ENCODE assay signal across 7 mouse cellular contexts in the genomic region with DNA sequence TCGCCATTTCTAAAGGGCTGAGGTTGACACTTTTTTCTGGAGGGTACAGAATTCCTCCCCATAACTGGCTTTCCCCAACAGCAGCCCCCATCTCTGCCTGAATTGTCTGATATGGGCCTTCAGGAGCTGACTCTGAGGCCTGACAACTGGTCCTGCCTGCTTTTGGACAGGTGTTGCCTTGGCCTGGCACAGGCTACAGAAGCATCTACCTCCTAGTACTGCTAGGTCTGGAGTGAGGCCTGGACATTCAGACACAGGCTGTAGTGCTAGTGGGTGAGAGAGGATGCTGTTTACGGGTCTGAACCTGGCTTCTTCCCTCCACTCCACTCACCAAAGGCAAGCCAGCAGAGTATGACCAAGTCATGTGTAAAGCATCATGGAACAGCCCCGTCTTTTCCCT. TPM values are rescaled to one million over a fixed set of nuclear protein-coding genes. Genes with fewer than 3 reads are reported as not detected.
DNase-seq lines count a peak whose midpoint lies in the region; ATAC-seq and TF ChIP-seq lines count a peak whose summit lies in the region.

No protein-coding gene starts in this region.

- H3K9me3 ChIP-seq in lung, postnatal 0 days (ENCODE audit: low read length), result no peaks in the 10 kb centered on the region
- no peaks in the 10 kb centered on the region for H3K9me3 ChIP-seq in hindbrain, embryonic 12.5 days (replicated peaks)
- H3K9me3 ChIP-seq in liver, embryonic 13.5 days (replicated peaks), result no peaks in the 10 kb centered on the region

- H3K27me3 ChIP-seq in lung, postnatal 0 days (replicated peaks; ENCODE audit: insufficient read depth, low read length), result no peaks in the 10 kb centered on the region
- no peaks in the 10 kb centered on the region for H3K27me3 ChIP-seq in hindbrain, embryonic 12.5 days
- 0 out of 2 replicates have a peak, but pooled peaks cover 6% of the 10 kb centered on the region for H3K27me3 ChIP-seq in liver, embryonic 13.5 days
- no peaks in the 10 kb centered on the region for H3K27me3 ChIP-seq in cerebellum, adult 2 months (ENCODE audit: control insufficient read depth, insufficient read depth, low read length)

- no peak overlapping the region for H3K9ac ChIP-seq in lung, postnatal 0 days (replicated peaks; ENCODE audit: low read depth)
- H3K9ac ChIP-seq in hindbrain, embryonic 12.5 days, result peak overlapping the region; percentile 36; the same call in 1 of the 2 replicates
- no peak overlapping the region for H3K9ac ChIP-seq in liver, embryonic 13.5 days

- no peak for DNase-seq in lung, postnatal 0 days (ENCODE audit: low spot score)
- no peak for DNase-seq in lung, postnatal 14 days
- no peak for DNase-seq in liver, embryonic 13.5 days
- DNase-seq in cerebellum, adult 2 months, result no peak
- no peak for DNase-seq in gastrocnemius, postnatal 4 days (ENCODE audit: low spot score in 2 of 2)
- DNase-seq in ovary, postnatal 14 days (ENCODE audit: low spot score), result no peak

- TF ChIP-seq CTCF in lung, postnatal 0 days (IDR thresholded peaks at IDR 0.05), result no peak
- TF ChIP-seq CTCF in cerebellum, adult 2 months (IDR thresholded peaks at IDR 0.05; ENCODE audit: borderline replicate concordance, insufficient read depth, low read depth, low read length), result no peak

- ATAC-seq in lung, postnatal 0 days, result no peak
- ATAC-seq in hindbrain, embryonic 12.5 days (ENCODE audit: low FRiP score), result no peak
- ATAC-seq in liver, embryonic 13.5 days (ENCODE audit: low read depth), result no peak

- WGBS in lung, postnatal 0 days, result 62% methylated on average over 3 of the region's 3 CpGs
- 64% methylated on average over 3 of the region's 3 CpGs for WGBS in hindbrain, embryonic 12.5 days
- 45% methylated on average over 3 of the region's 3 CpGs for WGBS in liver, embryonic 13.5 days (ENCODE audit: insufficient replicate concordance)
- WGBS in cerebellum, adult 2 months, result 76% methylated on average over 3 of the region's 3 CpGs

- H3K36me3 ChIP-seq in lung, postnatal 0 days (ENCODE audit: insufficient read depth, low read length), result peaks cover 88% of the 10 kb centered on the region
- peaks cover 96% of the 10 kb centered on the region for H3K36me3 ChIP-seq in hindbrain, embryonic 12.5 days
- H3K36me3 ChIP-seq in liver, embryonic 13.5 days, result peaks cover 63% of the 10 kb centered on the region

- no peak for TF ChIP-seq POLR2A in cerebellum, adult 2 months (IDR thresholded peaks at IDR 0.05; ENCODE audit: borderline replicate concordance, insufficient read depth, low read length)

- H3K4me3 ChIP-seq in lung, postnatal 0 days (ENCODE audit: low read depth, low read length), result no peak overlapping the region
- no peak overlapping the region for H3K4me3 ChIP-seq in hindbrain, embryonic 12.5 days
- no peak overlapping the region for H3K4me3 ChIP-seq in liver, embryonic 13.5 days (replicated peaks)
- no peak overlapping the region for H3K4me3 ChIP-seq in cerebellum, adult 2 months (replicated peaks; ENCODE audit: insufficient read depth, low read depth, low read length)

- H3K27ac ChIP-seq in lung, postnatal 0 days (ENCODE audit: low read length), result peak overlapping the region; percentile 79
- H3K27ac ChIP-seq in hindbrain, embryonic 12.5 days, result peak overlapping the region; percentile 86
- peak overlapping the region; percentile 4; the same call in 1 of the 2 replicates for H3K27ac ChIP-seq in liver, embryonic 13.5 days
- H3K27ac ChIP-seq in cerebellum, adult 2 months (ENCODE audit: insufficient read depth, low read length), result no peak overlapping the region; the same call in 1 of the 2 replicates

- peak overlapping the region; percentile 12; the same call in 1 of the 2 replicates for H3K4me2 ChIP-seq in lung, postnatal 0 days (replicated peaks; ENCODE audit: low read depth, low read length)
- peak overlapping the region; percentile 42; the same call in 1 of the 2 replicates for H3K4me2 ChIP-seq in hindbrain, embryonic 12.5 days (replicated peaks)
- H3K4me2 ChIP-seq in liver, embryonic 13.5 days, result no peak overlapping the region

- no peak for TF ChIP-seq EP300 in lung, postnatal 0 days (IDR thresholded peaks at IDR 0.05)

- peaks cover 37% of the 10 kb centered on the region; the same call in 1 of the 2 replicates for H3K4me1 ChIP-seq in lung, postnatal 0 days (ENCODE audit: insufficient read depth, low read depth, low read length)
- H3K4me1 ChIP-seq in hindbrain, embryonic 12.5 days, result peaks cover 73% of the 10 kb centered on the region
- peaks cover 51% of the 10 kb centered on the region for H3K4me1 ChIP-seq in liver, embryonic 13.5 days (replicated peaks)
- H3K4me1 ChIP-seq in cerebellum, adult 2 months (ENCODE audit: control insufficient read depth, insufficient read depth, low read length), result peaks cover 25% of the 10 kb centered on the region

RNA-seq across cellular contexts. Expression of a gene that starts 10.3 kb away (rescaled TPM):
- polyA plus RNA-seq in lung, postnatal 0 days (2015; fragmentation: Nextera tagmentation; extraction: Ambion mirVana), result 50.3 and 56.3 TPM in 2 replicates
- polyA plus RNA-seq in hindbrain, embryonic 12.5 days (2016; fragmentation: Nextera tagmentation; extraction: Ambion mirVana), result 109 and 110 TPM in 2 replicates
- polyA plus RNA-seq in liver, embryonic 13.5 days (2015; fragmentation: Nextera tagmentation; extraction: Ambion mirVana), result 4.2 and 4.5 TPM in 2 replicates
- polyA plus RNA-seq in cerebellum, adult 2 months (2012; rRNA removed), result 23.1 and 24.4 TPM in 2 replicates
- 10 to 100 TPM; 58.1 to 61.2 TPM for total RNA-seq in gastrocnemius, postnatal 4 days (2021)
